Mouse (Mus musculus) neural tube, embryonic 13.5 days (tissue): ENCODE results near the gene Mylk. TPM values are rescaled to one million over a fixed set of nuclear protein-coding genes. Genes with fewer than 3 reads are reported as not detected.

Experiments
- ATAC-seq: fragments of 200-750 bp; cut with Nextera tagmentation; 2 replicates; pipeline ENCODE4 v1.8.0; 2017; ENCODE audit warnings: low read depth, mild to moderate bottlenecking, moderate TSS enrichment, moderate library complexity
- H3K27ac ChIP-seq: fragments of 300-500 bp; sonication (generic); replicated peaks from 2 replicates; pipeline ENCODE4 v1.5.1; 2015; ENCODE audit warnings: moderate library complexity, mild to moderate bottlenecking, inconsistent platforms
- H3K27me3 ChIP-seq: fragments of 300-500 bp; sonication (generic); 2 replicates; pipeline ENCODE4 v1.6.1; 2015; ENCODE audit warnings: mild to moderate bottlenecking, inconsistent platforms
- H3K36me3 ChIP-seq: fragments of 300-500 bp; sonication (generic); 2 replicates; pipeline ENCODE4 v1.6.1; 2015; ENCODE audit warnings: mild to moderate bottlenecking, inconsistent platforms
- H3K4me1 ChIP-seq: fragments of 300-500 bp; sonication (generic); replicated peaks from 2 replicates; pipeline ENCODE4 v1.6.1; 2015; ENCODE audit warnings: inconsistent platforms
- H3K4me2 ChIP-seq: fragments of 300-500 bp; sonication (generic); 2 replicates; pipeline ENCODE4 v1.6.1; 2015; ENCODE audit warnings: inconsistent platforms, mild to moderate bottlenecking, moderate library complexity
- H3K4me3 ChIP-seq: fragments of 300-500 bp; sonication (generic); 2 replicates; pipeline ENCODE4 v1.5.1; 2015; ENCODE audit warnings: mild to moderate bottlenecking, inconsistent platforms
- H3K9ac ChIP-seq: fragments of 300-500 bp; sonication (generic); 2 replicates; pipeline ENCODE4 v1.6.1; 2015; ENCODE audit warnings: moderate library complexity, mild to moderate bottlenecking, inconsistent platforms
- H3K9me3 ChIP-seq: fragments of 300-500 bp; sonication (generic); 2 replicates; pipeline ENCODE4 v1.6.1; 2016; ENCODE audit warnings: inconsistent platforms
- WGBS: fragments of 180-500 bp; shearing (Covaris S2); methylation state at CpG from one replicate; pipeline ENCODE4 v1.1.7; 2015; 5-methylcytosine and 5-hydroxymethylcytosine counted together
- polyA plus RNA-seq: library from polyadenylated mRNA; unstranded; fragments of >200 nt; fragmentation: Nextera tagmentation; extraction: Ambion mirVana; gene quantifications from 2 replicates; pipeline ENCODE4 v1.2.1, GENCODE M21; 2015

Mylk gene
- polyA plus RNA-seq, 1 experiment from 2014 or later, result 3.6 TPM

DNA sequence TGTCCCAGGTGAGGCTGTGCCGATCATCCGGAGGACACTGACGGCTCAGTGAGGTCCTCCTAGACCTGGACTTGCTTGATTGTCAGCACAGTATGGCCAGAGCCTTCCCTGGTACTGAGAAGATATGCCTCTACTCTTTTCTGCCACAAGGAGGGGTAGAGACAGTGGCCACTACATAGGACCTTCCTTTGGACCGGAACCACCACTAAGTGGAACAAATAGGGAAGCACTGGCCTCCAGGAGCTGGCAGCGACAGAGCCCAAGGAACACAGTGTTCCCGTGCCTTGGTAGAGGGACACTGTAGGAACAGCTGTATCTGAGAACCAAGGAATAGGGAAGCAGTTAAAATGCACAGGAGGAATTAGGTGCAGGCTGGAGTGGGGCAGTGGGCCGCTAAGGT lies 233.0 kb downstream of the Mylk start:
- H3K4me3 ChIP-seq, result no peak overlapping the region
- H3K27me3 ChIP-seq, result no peaks in the 10 kb centered on the region
- ATAC-seq, result no peak
- H3K4me1 ChIP-seq, result no peaks in the 10 kb centered on the region
- H3K27ac ChIP-seq, result no peak overlapping the region
- no peak overlapping the region for H3K9ac ChIP-seq
- H3K4me2 ChIP-seq, result no peak overlapping the region
- 95% methylated on average over 7 of the region's 7 CpGs for WGBS
- H3K9me3 ChIP-seq, result no peaks in the 10 kb centered on the region
- H3K36me3 ChIP-seq, result no peaks in the 10 kb centered on the region

DNA sequence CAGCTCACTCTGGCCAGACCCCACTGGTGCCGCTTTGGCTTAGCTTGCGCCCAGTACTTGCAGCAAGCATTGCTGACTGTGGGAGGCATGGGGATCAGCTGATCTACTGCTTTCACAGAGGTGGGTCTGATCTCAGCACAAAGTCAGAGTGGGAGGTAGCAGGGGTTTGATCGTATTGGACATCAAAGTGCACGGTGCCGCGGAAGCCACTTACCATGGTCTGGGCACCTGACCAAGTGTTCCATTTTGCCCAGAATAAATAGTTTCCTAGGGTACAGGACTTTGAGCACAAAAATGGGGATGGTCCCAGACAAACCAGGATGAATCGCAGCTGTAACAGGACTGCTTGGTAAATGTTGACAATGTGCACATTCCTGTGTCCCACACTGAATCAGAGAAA lies 236.0 kb downstream of the Mylk start:
- WGBS, result 83% methylated on average over 7 of the region's 7 CpGs
- no peaks in the 10 kb centered on the region for H3K27me3 ChIP-seq
- no peak overlapping the region for H3K4me3 ChIP-seq
- H3K9me3 ChIP-seq, result no peaks in the 10 kb centered on the region
- no peak overlapping the region for H3K4me2 ChIP-seq
- H3K27ac ChIP-seq, result no peak overlapping the region
- H3K36me3 ChIP-seq, result no peaks in the 10 kb centered on the region
- no peak overlapping the region for H3K9ac ChIP-seq
- no peaks in the 10 kb centered on the region for H3K4me1 ChIP-seq
- ATAC-seq, result no peak; the same call in 1 of the 2 replicates

DNA sequence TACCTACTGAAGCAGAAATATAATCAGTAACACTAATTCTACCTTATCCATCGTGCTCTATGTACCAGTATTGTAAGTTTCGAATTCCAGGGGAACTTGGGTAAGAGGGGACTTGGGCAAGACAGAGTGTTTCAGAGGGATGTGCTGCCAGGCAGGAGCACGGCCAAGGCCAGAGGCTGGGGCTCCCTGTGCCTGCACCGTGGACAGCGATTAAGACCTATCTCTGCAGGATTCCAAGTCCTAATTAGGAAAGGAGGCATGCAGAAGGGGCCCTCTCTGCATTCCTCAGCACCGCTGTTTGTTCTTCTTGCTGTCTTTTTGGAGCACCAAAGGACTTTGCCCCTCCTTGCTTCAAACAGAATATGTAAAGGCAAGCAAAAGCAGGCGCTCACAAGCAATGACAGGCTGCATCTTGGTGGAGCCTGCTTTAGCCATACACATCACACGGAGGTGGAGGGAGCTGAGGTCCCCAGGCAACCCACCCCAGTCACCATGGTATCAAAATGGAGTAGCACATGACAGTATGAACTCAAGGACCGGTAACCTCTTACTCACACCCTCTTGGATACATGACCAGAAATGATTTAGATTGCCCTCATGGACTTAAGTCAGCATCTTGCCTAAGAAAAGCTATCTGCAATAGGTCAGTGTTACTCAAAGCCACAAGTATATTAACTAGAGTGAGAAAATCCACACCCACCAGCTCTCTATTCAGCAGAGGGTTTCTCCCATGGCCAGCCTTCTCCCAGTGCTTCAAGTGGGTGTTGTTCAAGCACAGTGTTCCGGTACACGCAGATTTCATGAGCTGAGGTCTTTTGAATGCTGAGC lies 239.4 kb downstream of the Mylk start:
- Histone ChIP-seq H3K4me2 (no peak overlapping the region), H3K9me3 (no peaks in the 10 kb centered on the region), H3K4me3 (no peak overlapping the region), H3K36me3 (no peaks in the 10 kb centered on the region), H3K27ac (no peak overlapping the region), H3K9ac (no peak overlapping the region), H3K27me3 (no peaks in the 10 kb centered on the region; the same call in 1 of the 2 replicates), H3K4me1 (no peaks in the 10 kb centered on the region)
- 55% methylated on average over 11 of the region's 11 CpGs for WGBS
- no peak for ATAC-seq

DNA sequence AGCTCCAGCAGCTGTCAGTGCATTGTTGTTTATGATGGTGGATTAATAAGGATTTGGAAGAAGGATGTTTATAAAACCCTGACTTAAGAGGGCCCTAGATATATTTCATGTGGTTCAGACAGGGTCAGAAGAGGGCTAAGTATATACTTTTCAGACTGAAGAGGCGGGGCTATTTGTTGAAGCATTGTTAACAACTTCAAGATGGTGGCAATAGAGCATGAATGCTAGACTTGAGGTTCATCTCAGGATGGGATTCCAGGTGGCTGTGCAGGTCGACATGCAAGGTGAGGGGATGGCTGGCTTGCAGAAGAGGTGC lies 240.0 kb downstream of the Mylk start:
- H3K27ac ChIP-seq, result no peak overlapping the region
- H3K4me1 ChIP-seq, result no peaks in the 10 kb centered on the region
- H3K36me3 ChIP-seq, result no peaks in the 10 kb centered on the region
- no peak for ATAC-seq
- no peaks in the 10 kb centered on the region; the same call in 1 of the 2 replicates for H3K27me3 ChIP-seq
- no peak overlapping the region for H3K4me3 ChIP-seq
- H3K9me3 ChIP-seq, result no peaks in the 10 kb centered on the region
- H3K9ac ChIP-seq, result no peak overlapping the region
- no peak overlapping the region for H3K4me2 ChIP-seq
- WGBS, result 85% methylated on average over 2 of the region's 2 CpGs

DNA sequence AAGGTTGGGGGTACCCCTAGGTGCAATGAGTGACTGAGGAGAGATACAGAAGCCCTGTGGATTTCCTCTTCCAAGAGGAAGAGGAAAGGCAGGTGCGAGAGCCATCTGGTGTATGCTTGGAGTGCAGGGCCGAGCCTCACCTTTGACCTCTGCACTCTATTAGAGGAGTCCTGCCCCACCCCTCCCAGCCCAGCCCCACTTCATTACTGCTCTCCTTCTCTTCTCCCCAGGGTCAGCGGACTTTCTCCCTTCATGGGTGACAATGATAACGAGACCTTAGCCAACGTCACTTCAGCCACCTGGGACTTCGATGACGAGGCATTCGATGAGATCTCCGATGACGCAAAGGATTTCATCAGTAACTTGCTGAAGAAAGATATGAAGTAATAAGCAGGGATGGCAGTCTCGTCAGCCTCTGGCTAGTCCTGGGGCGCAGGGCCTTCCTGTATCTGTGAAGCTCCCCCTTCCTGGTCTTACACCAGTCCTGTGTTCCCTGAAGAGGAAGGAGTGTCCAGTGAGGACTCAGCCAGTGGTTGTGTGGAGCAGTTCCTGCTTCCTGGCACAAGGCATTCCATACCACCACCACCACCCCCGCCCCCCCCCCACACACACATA lies 241.3 kb downstream of the Mylk start:
- 93% methylated on average over 13 of the region's 13 CpGs for WGBS
- H3K9me3 ChIP-seq, result no peaks in the 10 kb centered on the region
- no peak overlapping the region for H3K27ac ChIP-seq
- no peak overlapping the region for H3K4me3 ChIP-seq
- no peaks in the 10 kb centered on the region for H3K36me3 ChIP-seq
- H3K4me2 ChIP-seq, result no peak overlapping the region
- no peaks in the 10 kb centered on the region for H3K4me1 ChIP-seq
- H3K27me3 ChIP-seq, result peaks cover under 1% of the 10 kb centered on the region; the same call in 1 of the 2 replicates
- no peak for ATAC-seq
- no peak overlapping the region for H3K9ac ChIP-seq

DNA sequence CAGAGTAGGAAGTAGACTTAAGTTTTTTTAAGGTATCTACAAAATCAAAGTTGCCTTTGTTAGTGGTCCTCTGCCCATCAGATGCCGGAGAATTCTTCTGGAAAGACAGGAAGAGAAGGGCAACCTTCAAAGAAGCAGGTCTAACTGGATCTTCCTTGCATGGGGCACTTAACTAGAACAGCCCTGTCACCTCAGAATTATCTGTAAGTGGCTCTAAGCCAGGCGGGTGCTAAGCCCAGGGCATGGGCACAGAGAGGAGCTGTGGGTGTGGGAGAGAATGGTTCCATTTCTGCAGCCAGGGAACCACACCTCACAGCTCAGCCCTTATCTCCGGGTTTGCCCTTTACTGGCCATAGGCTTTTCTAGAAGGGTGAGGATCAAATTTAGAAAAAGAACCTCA lies 246.4 kb downstream of the Mylk start:
- no peak for ATAC-seq
- Histone ChIP-seq H3K36me3 (no peaks in the 10 kb centered on the region), H3K4me2 (no peak overlapping the region), H3K27me3 (peaks cover 7% of the 10 kb centered on the region; the same call in 1 of the 2 replicates), H3K4me3 (no peak overlapping the region), H3K4me1 (peaks cover 9% of the 10 kb centered on the region; the same call in 1 of the 2 replicates), H3K27ac (no peak overlapping the region), H3K9me3 (no peaks in the 10 kb centered on the region), H3K9ac (no peak overlapping the region)
- WGBS, result 85% methylated on average over 3 of the region's 3 CpGs

DNA sequence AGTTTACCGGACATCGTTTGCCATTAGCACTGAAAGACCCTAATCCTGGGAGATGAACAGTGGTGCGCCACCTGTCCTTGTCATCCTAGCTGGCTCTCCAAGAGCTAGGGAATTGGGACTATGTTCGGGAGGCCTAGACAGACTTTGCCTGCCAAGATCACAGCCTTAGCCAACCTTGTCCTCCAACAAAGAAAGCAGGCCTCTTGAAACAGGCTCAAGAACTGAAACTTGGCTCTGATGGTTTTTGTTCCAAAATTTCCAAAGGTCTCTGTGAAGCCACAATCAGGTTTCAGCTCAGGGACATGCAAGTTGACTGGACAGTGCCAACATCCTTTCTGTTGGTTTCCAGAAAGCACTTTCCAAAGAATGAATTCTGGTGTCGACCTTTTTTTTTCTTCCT lies 247.8 kb downstream of the Mylk start:
- H3K36me3 ChIP-seq, result no peaks in the 10 kb centered on the region
- H3K9ac ChIP-seq, result no peak overlapping the region
- no peaks in the 10 kb centered on the region for H3K9me3 ChIP-seq
- H3K4me1 ChIP-seq, result peaks cover 15% of the 10 kb centered on the region; the same call in 1 of the 2 replicates
- WGBS, result 91% methylated on average over 5 of the region's 5 CpGs
- no peak overlapping the region for H3K4me3 ChIP-seq
- peaks cover 12% of the 10 kb centered on the region; the same call in 1 of the 2 replicates for H3K27me3 ChIP-seq
- ATAC-seq, result no peak
- no peak overlapping the region for H3K27ac ChIP-seq
- H3K4me2 ChIP-seq, result no peak overlapping the region

DNA sequence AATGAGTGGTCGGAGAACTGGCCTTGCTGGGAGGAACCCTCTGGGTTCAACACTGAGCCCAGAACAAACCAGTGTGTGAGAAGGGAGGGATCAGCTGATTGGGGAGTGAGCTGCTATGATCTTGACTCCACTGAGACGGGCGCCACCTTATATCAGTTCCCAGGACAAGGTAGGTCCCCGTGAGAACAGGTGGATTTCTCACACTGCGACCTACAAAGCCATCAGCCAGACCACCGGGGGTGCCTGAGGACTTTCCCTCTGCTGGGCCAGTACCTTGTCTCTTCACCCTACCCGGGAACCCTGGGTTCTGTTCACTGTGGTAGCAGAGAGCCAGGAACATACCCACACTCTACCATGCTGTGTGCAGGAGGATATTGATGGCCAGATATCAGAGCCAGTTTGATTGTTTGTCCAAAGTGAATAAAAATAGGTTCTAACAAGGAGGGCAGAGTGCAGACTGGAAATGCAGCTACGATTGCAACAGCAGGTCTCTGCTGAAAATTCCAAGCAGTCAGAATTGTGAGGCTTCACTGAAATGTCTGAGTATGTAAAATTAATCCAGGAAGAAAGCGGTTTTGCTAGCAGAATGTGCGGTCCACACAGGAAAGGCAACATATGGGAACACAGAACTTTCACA lies 248.8 kb downstream of the Mylk start:
- no peak overlapping the region for H3K9ac ChIP-seq
- whole genome bisulfite sequencing, result 89% methylated on average over 10 of the region's 10 CpGs
- H3K4me2 ChIP-seq, result no peak overlapping the region
- no peaks in the 10 kb centered on the region for H3K9me3 ChIP-seq
- ATAC-seq, result no peak
- H3K36me3 ChIP-seq, result no peaks in the 10 kb centered on the region
- H3K4me1 ChIP-seq, result peaks cover 15% of the 10 kb centered on the region; the same call in 1 of the 2 replicates
- H3K27ac ChIP-seq, result no peak overlapping the region
- no peak overlapping the region for H3K4me3 ChIP-seq
- peaks cover 13% of the 10 kb centered on the region for H3K27me3 ChIP-seq

DNA sequence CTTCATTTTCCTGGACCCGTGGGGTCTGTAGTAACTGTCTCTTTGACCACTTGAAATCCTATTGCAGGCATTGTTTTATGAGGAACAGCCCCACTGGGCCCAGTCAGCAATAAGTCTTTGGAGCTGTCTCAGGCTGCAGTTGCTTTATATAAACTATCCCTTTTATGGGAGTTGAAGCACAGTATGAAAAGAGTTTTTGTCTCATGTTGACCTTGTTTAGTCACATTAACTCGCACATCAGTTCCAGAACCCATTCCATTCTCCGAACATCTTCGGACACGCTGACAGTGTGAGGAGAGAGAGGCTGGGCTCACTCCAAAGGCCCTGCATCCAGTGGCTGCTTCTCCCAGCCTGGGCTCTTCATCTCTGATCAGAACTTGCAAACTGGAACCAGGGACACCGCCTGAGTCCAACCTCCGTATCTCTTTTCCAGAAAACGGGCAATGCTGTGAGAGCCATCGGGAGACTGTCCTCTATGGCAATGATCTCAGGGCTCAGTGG lies 249.7 kb downstream of the Mylk start:
- Histone ChIP-seq H3K36me3 (no peaks in the 10 kb centered on the region), H3K4me2 (no peak overlapping the region), H3K27ac (no peak overlapping the region), H3K27me3 (peaks cover 16% of the 10 kb centered on the region), H3K9ac (no peak overlapping the region), H3K4me1 (peaks cover 15% of the 10 kb centered on the region; the same call in 1 of the 2 replicates), H3K9me3 (no peaks in the 10 kb centered on the region), H3K4me3 (no peak overlapping the region)
- WGBS, result 39% methylated on average over 9 of the region's 9 CpGs
- ATAC-seq, result no peak

DNA sequence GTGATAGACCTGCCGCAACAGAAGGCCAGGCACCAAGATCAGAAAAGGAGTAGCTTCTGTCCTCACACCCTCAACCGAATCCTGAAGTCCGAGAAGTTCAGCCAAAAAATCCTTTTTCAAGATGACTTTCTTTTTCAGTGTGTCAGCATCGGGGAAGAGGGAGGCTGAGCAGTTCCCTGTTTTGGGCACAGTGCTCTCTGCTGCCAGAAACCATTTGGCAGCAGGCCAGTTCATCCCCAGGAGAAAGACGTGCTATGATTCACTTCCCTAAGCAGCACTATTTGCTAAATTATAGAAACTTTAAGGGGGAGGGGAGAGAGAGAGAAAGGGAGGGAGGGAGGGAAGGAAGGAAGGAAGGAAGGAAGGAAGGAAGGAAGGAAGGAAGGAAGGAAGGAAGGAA lies 251.1 kb downstream of the Mylk start:
- Histone ChIP-seq H3K27me3 (peaks cover 24% of the 10 kb centered on the region), H3K4me1 (peaks cover 27% of the 10 kb centered on the region), H3K9me3 (no peaks in the 10 kb centered on the region), H3K36me3 (no peaks in the 10 kb centered on the region), H3K4me2 (no peak overlapping the region), H3K4me3 (no peak overlapping the region), H3K9ac (no peak overlapping the region), H3K27ac (no peak overlapping the region)
- ATAC-seq, result 0 out of 2 replicates have a peak, but pooled peaks have one; percentile 59
- WGBS, result 55% methylated on average over 5 of the region's 5 CpGs

DNA sequence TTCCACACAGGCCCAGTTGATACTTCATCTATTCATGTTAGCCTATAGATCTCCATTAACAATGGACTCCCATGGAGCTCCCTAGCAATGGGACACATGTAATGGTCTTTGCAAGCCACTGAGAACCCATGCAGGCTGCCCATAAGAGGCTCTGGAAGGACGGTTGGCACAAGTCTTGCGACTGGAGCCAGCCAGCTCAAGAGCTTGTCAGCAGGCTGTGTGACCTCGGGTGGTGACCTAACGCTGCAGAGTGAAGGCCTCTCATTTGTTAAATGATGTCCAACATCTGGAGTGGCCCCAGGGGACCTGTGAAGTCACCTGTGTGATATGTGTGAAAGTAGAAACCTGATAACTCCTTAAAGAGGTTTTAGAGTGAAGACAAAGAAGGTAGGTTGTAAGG lies 252.0 kb downstream of the Mylk start:
- Histone ChIP-seq H3K4me2 (no peak overlapping the region), H3K27me3 (peaks cover 29% of the 10 kb centered on the region), H3K36me3 (no peaks in the 10 kb centered on the region), H3K9me3 (no peaks in the 10 kb centered on the region), H3K4me3 (no peak overlapping the region), H3K4me1 (peaks cover 31% of the 10 kb centered on the region), H3K27ac (no peak overlapping the region), H3K9ac (no peak overlapping the region)
- no peak for ATAC-seq
- 64% methylated on average over 4 of the region's 4 CpGs for WGBS

DNA sequence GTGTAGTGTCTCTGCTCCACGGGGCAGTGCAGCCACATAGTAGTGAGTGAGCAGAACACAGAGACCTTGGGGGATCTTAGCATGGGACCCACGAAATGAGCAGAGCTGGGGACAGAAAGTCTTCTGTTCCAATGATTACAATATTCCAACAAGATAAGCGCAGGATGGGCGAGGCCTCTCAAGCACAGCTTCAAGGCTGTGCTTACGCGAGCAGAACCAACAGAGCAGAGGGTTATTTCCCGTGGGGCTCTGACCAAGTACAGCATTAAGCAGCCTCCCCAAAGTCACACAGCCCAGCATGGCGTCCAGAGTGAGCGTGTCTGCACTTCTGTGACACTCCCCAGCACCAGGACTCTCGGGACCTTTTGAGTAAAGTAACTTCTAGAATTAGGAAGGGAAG lies 252.6 kb downstream of the Mylk start:
- Histone ChIP-seq H3K4me2 (no peak overlapping the region), H3K4me1 (peaks cover 31% of the 10 kb centered on the region), H3K9me3 (no peaks in the 10 kb centered on the region), H3K36me3 (no peaks in the 10 kb centered on the region), H3K4me3 (no peak overlapping the region), H3K27me3 (peaks cover 28% of the 10 kb centered on the region), H3K27ac (no peak overlapping the region), H3K9ac (no peak overlapping the region)
- ATAC-seq, result no peak
- WGBS, result 77% methylated on average over 10 of the region's 10 CpGs
